Mouse (Mus musculus) megakaryocyte, embryonic 14.5 days (primary cell): ENCODE measurements around the gene Cc2d1b. TPM values are rescaled to one million over a fixed set of nuclear protein-coding genes. Genes with fewer than 3 reads are reported as not detected.

Source experiments
- H3K27me3 ChIP-seq: replicated peaks from 2 replicates; pipeline ENCODE3; 2012; ENCODE audit warnings: inconsistent platforms
- H3K36me3 ChIP-seq: replicated peaks from 2 replicates; pipeline ENCODE3; 2012; ENCODE audit warnings: low read length, inconsistent platforms, mixed read lengths
- H3K4me1 ChIP-seq: 2 replicates; pipeline ENCODE4 v1.6.1; 2012; ENCODE audit warnings: inconsistent platforms
- H3K4me3 ChIP-seq: replicated peaks from 2 replicates; pipeline ENCODE3; 2012; ENCODE audit warnings: moderate library complexity, mild to moderate bottlenecking, inconsistent platforms
- H3K9me3 ChIP-seq: 2 replicates; pipeline ENCODE4 v1.6.1; 2012; ENCODE audit warnings: inconsistent platforms
- FLI1 ChIP-seq: IDR thresholded peaks from 2 replicates; pipeline ENCODE4 v1.6.1; 2012; ENCODE audit warnings: low read length, inconsistent platforms, mixed read lengths
- GATA1 ChIP-seq: IDR thresholded peaks from 3 replicates; pipeline ENCODE4 v1.6.1; 2012; ENCODE audit warnings: mixed read lengths, low read length, inconsistent platforms, borderline replicate concordance
- polyA plus RNA-seq: library from polyadenylated mRNA; stranded (reverse); fragments of >175 nt; gene quantifications from 2 replicates; pipeline ENCODE4 v1.2.3, GENCODE M21; 2012; ENCODE audit warnings: low replicate concordance; ENCODE audit not compliant: insufficient read depth

The Cc2d1b gene
- polyA plus RNA-seq, 1 experiment: 45.3 TPM

DNA sequence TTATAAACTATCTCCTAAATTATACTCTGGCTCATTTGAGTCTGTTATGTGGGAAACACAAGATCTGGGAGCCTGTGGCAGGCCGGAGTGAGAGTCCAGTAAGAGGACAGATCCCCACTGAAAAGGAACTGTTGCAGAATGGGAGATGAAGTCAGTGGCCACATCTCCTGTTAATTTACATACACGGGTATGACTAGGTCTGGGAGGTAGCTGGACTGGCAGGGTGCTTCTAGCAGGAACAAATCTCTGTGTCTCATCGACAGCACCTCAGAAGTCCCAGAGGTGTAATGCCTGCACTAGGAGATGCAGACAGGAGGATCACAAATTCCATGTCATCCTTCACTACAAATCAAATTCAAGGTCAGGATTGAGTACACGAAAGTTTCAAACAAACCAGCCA is 1.2 kb upstream of the Cc2d1b start:
- TF ChIP-seq FLI1 (no peak), GATA1 (no peak)
- Histone ChIP-seq H3K4me1 (peaks cover 29% of the 10 kb centered on the region), H3K36me3 (peaks cover 52% of the 10 kb centered on the region), H3K4me3 (peak overlapping the region; percentile 97), H3K9me3 (no peaks in the 10 kb centered on the region), H3K27me3 (no peaks in the 10 kb centered on the region)

- peaks cover 53% of the 10 kb centered on the region for H3K36me3 ChIP-seq
- no peaks in the 10 kb centered on the region for H3K27me3 ChIP-seq
- H3K4me1 ChIP-seq: peaks cover 29% of the 10 kb centered on the region
- H3K4me3 ChIP-seq: peak overlapping the region; percentile 97
- TF ChIP-seq GATA1 (no peak), FLI1 (no peak)
- H3K9me3 ChIP-seq: no peaks in the 10 kb centered on the region
Observed at GRCm38 (mm10) chr4:108619165-108619564, 575 bp upstream of the Cc2d1b start.

DNA sequence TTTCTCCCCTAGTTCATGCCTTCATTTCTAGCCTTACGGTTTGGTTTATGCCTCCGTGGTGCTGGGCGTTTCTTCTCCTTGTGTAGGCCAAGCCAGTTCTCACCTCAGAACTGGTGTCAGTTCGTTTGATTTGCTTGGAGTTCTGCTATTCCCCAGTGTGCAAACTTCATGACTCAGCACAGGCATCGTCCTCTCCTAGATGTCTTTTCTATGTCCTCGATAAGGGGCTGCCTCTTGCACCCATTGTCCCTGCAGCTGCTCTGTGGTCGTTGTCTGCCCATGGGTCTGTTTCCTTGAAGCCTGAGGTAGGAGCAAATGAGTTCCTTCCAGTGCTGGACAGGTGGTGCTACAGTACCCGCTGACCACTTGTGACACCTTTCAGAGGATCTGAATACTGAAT is 796 bp downstream of the Cc2d1b start:
- Histone ChIP-seq H3K27me3 (no peaks in the 10 kb centered on the region), H3K36me3 (peaks cover 53% of the 10 kb centered on the region), H3K9me3 (no peaks in the 10 kb centered on the region), H3K4me1 (peaks cover 29% of the 10 kb centered on the region), H3K4me3 (peak overlapping the region; percentile 97)
- TF ChIP-seq GATA1 (no peak), FLI1 (no peak)

- Histone ChIP-seq H3K27me3 (no peaks in the 10 kb centered on the region), H3K36me3 (peaks cover 54% of the 10 kb centered on the region), H3K9me3 (no peaks in the 10 kb centered on the region), H3K4me1 (peaks cover 29% of the 10 kb centered on the region), H3K4me3 (no peak overlapping the region)
- TF ChIP-seq FLI1 (no peak), GATA1 (no peak)
Observed at GRCm38 (mm10) chr4:108621504-108621903, 1.8 kb downstream of the Cc2d1b start.

GRCm38 (mm10) chr4:108627066-108627465 is 7.3 kb downstream of the Cc2d1b start:
- peaks cover 3% of the 10 kb centered on the region; the same call in 1 of the 2 replicates for H3K4me1 ChIP-seq
- H3K4me3 ChIP-seq: no peak overlapping the region
- H3K27me3 ChIP-seq: no peaks in the 10 kb centered on the region
- TF ChIP-seq FLI1: no peak
- peaks cover 100% of the 10 kb centered on the region for H3K36me3 ChIP-seq
- H3K9me3 ChIP-seq: no peaks in the 10 kb centered on the region

DNA sequence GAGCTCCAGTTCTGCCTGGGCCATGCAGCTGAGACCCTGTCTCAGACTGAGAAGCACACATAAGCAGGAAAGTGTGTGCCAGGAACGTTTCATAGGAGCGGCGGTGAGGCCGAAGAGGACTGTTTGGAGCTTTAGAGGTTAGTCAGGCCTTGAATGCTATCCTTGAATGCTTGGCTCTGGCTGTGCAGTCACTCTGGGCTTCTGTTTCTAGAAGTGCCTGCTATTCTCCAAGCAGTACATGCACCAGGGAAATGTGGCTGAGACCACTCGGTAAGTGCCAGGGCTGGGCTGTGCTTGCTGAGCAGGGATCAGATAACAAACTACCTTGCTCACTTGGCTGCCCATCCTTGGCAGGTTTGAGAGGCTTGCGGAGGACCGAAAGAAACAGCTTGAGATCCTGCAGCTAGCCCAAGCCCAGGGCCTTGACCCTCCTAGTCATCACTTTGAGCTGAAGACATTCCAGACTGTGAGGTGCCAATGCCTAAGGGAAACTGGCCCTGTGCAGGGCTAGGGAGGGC is 9.7 kb downstream of the Cc2d1b start:
- Histone ChIP-seq H3K4me3 (no peak overlapping the region), H3K4me1 (no peaks in the 10 kb centered on the region), H3K36me3 (peaks cover 100% of the 10 kb centered on the region), H3K27me3 (no peaks in the 10 kb centered on the region), H3K9me3 (no peaks in the 10 kb centered on the region)
- no peak for TF ChIP-seq GATA1
- no peak for TF ChIP-seq FLI1

DNA sequence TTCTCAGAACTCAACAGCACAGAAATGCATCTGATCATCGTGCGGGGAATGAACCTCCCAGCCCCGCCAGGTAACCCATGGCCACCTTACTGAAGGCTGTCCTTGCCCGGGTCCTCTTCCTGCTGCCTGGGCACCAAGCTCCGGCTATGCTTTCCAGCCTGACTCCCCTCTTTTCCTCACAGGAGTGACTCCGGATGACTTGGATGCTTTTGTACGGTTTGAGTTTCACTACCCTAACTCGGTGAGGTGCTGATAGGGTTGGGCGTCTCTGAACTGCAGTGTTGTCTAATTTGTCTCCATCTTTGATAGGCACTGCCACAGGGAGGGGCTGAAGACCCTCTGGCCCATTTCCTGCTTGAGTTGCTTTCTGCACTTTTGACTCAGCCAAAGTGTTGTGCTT is 10.4 kb downstream of the Cc2d1b start:
- peaks cover 100% of the 10 kb centered on the region for H3K36me3 ChIP-seq
- no peaks in the 10 kb centered on the region for H3K27me3 ChIP-seq
- H3K4me1 ChIP-seq: no peaks in the 10 kb centered on the region
- TF ChIP-seq GATA1 (no peak), FLI1 (no peak)
- no peaks in the 10 kb centered on the region for H3K9me3 ChIP-seq
- H3K4me3 ChIP-seq: no peak overlapping the region

DNA sequence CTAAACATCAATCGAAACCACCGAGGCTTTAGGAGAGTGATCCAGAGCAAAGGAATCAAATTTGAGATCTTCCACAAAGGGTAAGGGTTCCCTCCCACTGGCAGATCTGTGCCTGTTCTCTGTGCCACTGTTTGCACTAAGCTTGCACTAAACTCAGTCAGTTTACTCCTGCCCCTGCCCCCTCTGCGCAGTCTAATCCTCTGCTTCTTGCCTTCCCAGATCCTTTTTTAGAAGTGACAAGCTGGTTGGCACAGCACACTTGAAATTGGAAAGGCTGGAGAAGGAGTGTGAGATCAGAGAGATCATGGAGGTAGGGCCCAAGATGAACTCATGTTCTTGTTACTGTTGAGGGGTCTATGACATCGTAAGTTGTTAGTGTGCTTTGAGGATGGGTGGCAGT is 11.9 kb downstream of the Cc2d1b start:
- H3K27me3 ChIP-seq: no peaks in the 10 kb centered on the region
- TF ChIP-seq FLI1 (no peak), GATA1 (no peak)
- no peak overlapping the region for H3K4me3 ChIP-seq
- H3K4me1 ChIP-seq: no peaks in the 10 kb centered on the region
- H3K36me3 ChIP-seq: peaks cover 99% of the 10 kb centered on the region
- H3K9me3 ChIP-seq: no peaks in the 10 kb centered on the region

- TF ChIP-seq GATA1: no peak
- no peak for TF ChIP-seq FLI1
- H3K4me3 ChIP-seq: no peak overlapping the region
- peaks cover 10% of the 10 kb centered on the region for H3K4me1 ChIP-seq
- H3K36me3 ChIP-seq: peaks cover 84% of the 10 kb centered on the region
- H3K9me3 ChIP-seq: no peaks in the 10 kb centered on the region
- no peaks in the 10 kb centered on the region for H3K27me3 ChIP-seq
Observed at GRCm38 (mm10) chr4:108633703-108634102, 14.0 kb downstream of the Cc2d1b start.

DNA sequence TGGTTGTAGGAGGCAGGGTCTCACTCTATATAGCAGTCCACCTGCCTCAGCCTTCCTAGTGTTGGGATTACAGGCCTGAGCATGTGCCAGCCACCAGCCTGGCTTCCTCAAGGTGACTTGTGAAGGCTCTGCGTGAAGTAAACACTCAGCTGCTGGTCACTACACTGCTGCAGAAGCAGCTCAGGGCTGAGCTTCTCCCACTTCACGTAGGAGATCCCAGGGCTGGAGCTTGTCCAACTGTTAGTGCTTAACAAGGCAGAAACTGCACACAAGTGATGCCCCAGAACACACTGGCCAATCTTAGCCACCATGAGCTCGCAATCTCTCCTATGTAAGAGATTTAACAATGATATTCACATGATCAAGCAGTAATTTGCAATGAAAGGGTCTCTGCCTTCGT is 15.0 kb downstream of the Cc2d1b start:
- Histone ChIP-seq H3K36me3 (peaks cover 74% of the 10 kb centered on the region), H3K9me3 (no peaks in the 10 kb centered on the region), H3K4me3 (no peak overlapping the region), H3K4me1 (peaks cover 20% of the 10 kb centered on the region), H3K27me3 (no peaks in the 10 kb centered on the region)
- TF ChIP-seq GATA1 (no peak), FLI1 (no peak)

DNA sequence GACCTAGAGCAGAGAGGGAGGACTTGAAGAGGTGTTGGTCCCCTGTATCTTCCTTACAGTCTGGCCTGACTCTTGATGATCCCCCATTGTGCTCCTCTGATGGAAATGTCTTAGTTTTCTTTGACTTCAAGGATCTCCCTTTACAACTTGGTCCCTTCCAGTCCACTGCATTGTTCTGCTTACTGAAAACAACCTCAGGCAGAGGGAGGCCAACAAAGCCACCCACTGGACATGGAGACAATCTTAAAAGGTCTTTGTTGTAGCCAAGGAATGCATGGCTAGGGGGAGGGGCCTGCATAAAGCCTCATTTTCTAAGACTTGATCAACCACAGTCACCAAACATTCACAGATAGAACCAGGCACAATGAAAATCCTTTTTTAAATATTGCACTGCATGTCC is 15.4 kb downstream of the Cc2d1b start:
- no peak for TF ChIP-seq FLI1
- TF ChIP-seq GATA1: no peak
- Histone ChIP-seq H3K4me3 (no peak overlapping the region), H3K9me3 (no peaks in the 10 kb centered on the region), H3K27me3 (no peaks in the 10 kb centered on the region), H3K36me3 (peaks cover 70% of the 10 kb centered on the region), H3K4me1 (peaks cover 22% of the 10 kb centered on the region)

DNA sequence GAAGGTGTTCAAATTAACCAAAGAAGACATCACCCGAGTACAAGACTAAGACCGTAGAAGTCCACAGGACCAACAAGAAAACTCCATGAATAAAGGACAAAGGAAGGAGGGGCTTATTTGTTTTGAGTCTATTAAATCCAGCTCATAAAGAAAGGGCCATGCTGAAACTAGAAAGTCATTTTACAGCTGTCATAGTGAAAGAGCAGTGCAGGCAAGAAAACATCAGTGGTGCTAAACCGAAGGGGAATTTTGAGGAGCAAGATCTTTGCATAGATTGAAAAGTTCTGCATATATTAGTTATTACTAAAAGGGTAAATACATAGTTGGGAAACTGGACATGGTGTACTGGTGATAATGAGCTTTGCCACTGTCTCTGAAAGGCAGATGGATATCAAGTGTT is 18.0 kb downstream of the Cc2d1b start:
- Histone ChIP-seq H3K4me1 (peaks cover 22% of the 10 kb centered on the region), H3K4me3 (no peak overlapping the region), H3K9me3 (no peaks in the 10 kb centered on the region), H3K36me3 (peaks cover 44% of the 10 kb centered on the region), H3K27me3 (no peaks in the 10 kb centered on the region)
- TF ChIP-seq GATA1 (no peak), FLI1 (no peak)
